Mouse (Mus musculus) leukemia stem cell, adult 10-12 weeks (primary cell): ENCODE results near the gene Mcrip2. TPM values are rescaled to one million over a fixed set of nuclear protein-coding genes. Genes with fewer than 3 reads are reported as not detected.

Experiments used
- polyA plus RNA-seq: library from polyadenylated mRNA; stranded (reverse); fragments of >175 nt; gene quantifications from 2 replicates; pipeline ENCODE4 v1.2.3, GENCODE M21; 2012; ENCODE audit warnings: low replicate concordance

Mcrip2 gene
- 164 and 319 TPM in 2 replicates for polyA plus RNA-seq

DNA sequence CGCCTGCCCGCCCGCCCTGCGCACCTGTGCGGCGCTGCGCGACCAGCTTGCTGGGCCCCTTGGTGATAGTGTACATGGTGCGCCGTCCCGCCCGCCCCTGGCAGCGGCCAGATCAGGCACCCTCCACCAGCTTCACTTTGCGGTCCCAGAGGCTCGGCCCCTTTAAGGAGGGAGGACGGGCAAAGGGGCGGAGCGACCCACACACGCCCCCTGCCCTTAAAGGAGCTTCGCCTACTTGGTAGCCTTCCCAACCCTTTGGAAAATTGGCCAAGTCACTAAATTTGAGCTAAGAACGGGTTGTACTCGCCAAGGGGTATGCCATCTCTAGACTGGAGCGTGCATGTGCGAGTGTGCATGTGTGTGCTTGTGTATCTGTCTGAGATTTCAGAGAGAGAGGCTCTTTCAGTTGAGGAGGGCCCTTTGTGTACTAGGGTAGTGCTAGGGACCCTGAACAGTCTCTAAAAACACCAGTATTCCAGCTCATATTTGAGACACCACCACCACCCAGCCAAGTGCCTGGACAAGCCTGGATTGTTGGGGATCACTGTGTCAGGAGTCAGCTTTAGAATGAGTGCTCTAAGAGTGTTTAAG lies at the start of gene Mcrip2:
Mcrip2 (minus strand) TSS at position 164 of the 591 bp plus-strand sequence.

DNA sequence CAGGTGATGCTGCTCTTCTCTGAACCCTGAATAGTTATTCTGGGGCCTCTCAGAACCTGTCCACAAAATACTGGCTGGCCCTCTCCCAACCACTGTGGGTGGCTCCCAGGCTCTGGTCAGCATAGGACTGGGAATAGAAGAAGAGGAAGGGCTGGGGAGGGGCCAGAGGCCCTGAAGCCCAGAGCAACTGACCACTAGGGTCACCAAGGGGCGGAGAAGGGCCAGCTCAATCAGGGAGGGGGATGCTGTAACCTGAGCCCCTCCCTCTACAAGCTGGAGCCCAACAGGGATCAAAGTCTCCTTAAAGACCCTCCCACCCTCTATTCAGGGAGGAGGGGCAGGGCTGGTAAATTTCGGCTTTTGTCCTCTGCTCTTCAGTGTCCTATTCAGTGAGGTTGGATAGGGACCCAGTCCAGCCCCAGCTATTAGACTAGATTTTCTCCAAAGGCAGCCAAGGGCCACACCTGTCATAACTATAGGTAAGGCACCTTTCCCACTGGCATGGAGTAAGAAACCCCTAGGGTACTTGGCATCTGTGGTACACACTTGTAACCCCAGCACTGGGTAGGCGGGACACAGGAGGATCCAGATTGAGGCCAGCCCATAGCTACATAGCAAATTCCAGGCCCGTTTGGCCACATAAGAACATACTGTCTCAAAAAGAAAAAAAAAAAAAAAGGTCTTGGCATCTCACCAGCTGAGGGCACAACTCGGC lies 11.8 kb upstream of the Mcrip2 start, which contains the start of gene Wfikkn1:
Wfikkn1 (minus strand) TSS at position 663 of the 715 bp plus-strand sequence.

DNA sequence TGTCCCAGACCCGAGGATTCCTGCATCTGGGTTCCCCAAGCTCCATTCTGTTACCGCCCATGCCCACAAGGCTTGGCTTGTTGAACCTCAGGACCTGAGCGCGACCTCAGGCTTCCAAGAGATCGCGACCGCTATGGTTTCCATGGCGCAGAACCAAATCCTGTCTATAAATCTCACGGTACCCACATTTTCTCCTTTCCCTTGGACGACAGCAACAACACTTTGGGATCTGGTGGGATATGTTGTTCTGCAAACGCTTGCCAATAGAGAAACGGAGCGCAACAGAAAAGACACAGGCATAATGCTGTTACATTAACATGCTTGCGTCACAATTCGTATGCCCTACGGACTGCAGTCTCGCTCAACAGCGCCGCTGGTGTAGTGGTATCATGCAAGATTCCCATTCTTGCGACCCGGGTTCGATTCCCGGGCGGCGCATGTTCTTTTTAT lies 6.2 kb upstream of the Mcrip2 start, which contains the start of gene Mettl26:
Mettl26 (plus strand) TSS at position 354 of the 450 bp plus-strand sequence.

DNA sequence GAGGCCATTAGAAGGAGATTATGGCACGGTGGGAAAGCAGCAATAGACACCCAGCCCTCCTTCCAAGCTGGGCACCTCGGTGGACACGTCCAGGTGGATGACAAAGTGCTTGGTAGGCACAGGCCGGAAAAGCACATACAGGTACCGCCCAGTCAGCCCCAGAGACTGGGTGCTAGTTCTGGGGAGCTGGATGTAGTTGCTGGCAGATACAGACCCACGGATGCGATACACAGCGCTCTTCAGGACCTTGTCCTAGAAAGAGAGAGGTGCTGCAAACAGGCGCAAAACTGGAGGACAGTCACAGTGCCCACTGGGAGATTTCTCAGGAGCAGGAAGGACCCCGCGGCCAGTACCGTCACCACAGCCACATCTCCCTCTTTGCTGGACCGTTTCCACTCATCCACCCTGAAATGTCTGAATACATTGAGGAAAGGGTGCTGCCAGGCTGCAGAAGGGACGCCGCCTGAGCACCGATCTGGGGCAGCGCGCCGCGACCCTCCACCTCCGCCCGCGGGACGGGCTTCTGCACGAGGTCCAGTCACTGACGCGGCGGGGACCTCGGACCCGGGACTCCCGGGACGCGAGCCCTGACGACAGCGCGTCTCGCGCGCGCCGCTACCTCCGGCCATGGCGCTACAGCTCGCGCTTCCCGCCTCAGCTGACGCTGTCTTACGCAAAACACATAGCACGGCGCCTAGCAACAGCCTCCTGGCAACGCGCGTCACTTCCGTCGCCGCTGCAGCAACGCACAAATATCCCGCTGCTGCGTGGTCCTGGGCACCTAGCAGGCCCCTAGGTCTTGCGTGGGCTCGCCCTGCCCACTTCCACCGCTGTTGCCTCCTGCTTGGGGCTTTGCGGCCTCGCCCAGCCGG lies 7.5 kb downstream of the Mcrip2 start, which contains the start of gene Wdr90:
Wdr90 (minus strand) TSS at position 670 of the 872 bp plus-strand sequence.

DNA sequence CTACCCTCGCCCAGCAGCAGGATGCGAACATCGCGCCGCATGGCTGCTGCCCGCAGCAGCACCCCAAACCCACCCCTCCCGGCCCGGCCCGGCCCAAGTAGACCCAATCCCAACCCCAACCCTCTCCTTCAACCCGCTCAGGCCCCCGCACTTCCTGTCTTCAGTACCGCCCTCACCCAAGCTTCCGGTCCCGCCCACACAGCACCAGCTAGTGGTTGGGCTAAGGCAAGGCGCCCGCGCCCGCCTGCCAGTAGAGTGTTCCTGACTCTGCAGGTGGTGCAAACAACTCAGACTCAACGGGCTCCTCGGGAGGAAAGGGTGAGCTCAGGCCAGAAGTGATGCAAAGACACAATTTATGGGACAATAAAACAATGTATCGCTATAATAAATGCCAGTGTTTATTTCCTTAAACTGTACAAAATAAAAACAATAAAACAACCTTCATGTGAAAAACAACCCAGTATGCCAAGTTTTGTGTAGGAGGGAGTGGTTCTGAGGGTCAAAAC lies 24.1 kb downstream of the Mcrip2 start, which contains the start of gene Rhot2:
Rhot2 (minus strand) TSS at position 456 of the 506 bp plus-strand sequence.

DNA sequence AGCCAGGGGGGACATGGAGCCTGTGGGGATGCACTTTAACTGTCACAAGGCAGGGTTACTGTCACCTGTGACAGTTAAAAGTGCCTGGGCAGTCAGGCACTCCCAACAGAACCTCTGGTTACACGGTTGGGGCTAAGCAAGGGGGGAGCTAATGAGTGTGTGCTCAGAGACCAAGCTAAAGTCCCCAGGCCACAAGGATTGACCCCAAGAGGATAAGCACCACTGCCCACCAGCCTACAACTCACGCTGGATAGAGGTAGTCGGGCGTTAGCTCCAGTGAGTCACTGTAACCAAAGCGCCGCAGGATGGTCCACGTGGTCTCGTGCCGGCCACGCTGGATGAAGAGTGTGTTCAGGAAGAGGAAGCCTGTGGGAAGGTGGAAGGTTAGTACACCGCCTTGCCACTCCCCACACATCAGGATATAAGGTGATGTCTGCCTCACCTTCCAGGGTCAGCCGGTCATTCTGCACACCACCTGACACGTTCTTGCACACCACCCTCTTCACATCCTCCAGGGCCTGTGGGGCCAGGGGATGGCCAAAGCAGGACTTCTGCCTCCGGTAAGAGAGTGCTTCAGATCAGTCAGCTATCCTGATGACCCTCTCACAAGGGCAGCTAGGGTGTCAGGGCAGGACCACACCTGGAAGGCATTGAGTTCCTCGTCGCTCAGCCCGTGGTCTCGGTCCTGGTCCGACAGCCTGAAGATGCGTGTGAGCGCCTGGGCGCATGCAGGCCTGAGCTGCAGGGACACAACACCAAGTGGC lies 27.3 kb downstream of the Mcrip2 start, which contains the start of gene Gm20683:
Gm20683 (minus strand) TSS at position 647 of the 764 bp plus-strand sequence.

DNA sequence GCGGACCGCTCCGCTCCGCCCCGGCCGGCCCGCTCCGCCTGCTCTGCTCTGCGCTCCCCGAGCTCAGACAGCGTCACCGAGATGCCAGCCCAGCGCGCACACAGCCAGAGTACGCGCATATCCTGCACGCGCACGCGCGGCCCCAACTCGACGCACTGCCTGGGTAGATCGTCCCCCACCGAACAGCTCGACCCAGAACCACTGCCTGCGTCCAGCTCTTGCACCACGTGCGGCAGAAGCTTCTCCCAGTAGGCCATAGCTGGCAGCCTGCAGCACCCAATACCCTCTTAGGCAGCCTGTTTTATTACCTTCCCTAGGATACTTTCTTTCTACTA lies 31.5 kb downstream of the Mcrip2 start, which contains the start of gene Rhbdl1:
Rhbdl1 (minus strand) TSS at position 220 of the 335 bp plus-strand sequence.

DNA sequence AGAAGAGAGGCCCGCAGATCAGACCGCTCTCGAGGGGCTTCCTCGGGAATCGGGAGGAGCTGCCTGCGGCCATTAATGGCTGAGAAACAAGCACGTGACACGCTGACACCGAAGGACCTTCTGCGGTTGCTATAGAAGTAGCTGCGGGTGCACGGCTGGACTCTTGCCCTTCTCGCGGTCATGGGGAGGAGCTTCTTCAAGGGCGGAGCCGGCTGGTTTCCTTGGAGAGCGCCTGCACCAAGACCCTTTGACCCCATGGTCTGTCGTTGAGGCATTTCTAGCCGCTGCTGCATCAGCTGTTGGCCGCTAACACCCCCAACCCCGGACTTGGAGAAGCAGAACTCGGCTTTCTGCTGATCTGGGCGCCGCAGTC lies 35.3 kb downstream of the Mcrip2 start, which contains the start of gene Stub1:
Stub1 (minus strand) TSS at position 114 of the 373 bp plus-strand sequence.

DNA sequence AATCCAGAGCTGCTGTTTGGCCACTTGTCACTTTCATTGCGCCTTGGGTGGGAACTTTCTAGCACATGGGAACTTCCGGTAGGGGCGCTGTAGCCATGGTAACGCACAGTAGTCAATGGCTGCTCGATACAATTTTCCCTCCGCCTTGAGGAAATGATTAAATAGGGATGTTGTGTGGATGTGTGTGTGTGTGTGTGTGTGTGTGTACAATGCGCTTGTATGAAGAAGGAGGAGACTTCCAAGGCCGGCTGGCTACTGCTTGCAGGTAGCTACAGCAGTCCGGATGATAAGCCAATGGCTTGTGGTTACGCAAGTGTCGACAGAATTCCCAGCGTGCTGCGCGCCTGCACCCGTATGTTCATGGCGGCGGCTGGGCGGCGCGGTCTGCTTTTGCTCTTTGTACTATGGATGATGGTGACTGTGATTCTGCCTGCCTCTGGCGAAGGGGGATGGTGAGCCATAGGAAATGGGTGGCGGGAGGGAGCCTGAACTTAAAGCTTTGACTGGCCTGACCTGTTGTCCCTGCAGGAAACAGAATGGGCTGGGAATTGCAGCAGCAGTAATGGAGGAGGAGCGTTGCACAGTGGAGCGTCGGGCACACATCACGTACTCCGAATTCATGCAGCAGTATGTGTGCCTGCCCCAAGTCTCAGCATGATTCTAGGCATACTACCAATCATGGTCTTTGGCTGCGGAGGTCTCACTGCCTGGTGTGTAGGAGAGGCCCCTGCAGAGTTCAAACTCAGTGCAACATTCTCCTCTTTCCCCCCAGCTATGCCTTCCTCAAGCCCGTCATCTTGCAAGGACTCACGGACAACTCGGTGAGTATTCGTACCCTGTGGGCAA lies 39.6 kb downstream of the Mcrip2 start, which contains the start of gene Jmjd8:
Jmjd8 (plus strand) TSS at position 156 of the 846 bp plus-strand sequence.

DNA sequence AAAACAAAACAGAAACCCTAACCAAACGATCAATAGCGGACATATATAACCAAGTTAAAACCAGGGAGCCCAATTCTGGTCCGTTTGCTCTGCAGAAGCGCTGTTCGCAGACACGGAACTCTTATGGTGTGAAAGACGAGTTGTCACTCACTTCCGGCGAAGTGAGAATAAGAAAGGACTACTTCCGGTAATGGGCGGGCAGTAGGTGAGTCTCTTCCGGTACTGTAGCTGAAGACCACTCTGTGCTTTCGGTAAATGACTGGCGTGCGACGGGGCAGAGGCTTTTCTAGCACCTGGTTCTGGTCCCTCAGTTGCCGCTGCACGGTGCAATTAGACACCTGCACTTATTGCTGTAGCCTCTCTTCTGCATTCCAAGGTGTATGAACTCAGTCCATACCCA lies 45.1 kb downstream of the Mcrip2 start, which contains the start of gene Wdr24:
Wdr24 (plus strand) TSS at position 176 of the 400 bp plus-strand sequence.

Other genes with a start within 250 kb of the Mcrip2 start
- gene Gng13, start 151.6 kb downstream of the Mcrip2 start, polyA plus RNA-seq, result not detected in 2 replicates
- 57.7 and 72.3 TPM in 2 replicates for gene Chtf18, start 141.3 kb downstream of the Mcrip2 start, polyA plus RNA-seq
- 64.2 and 71.2 TPM in 2 replicates for gene Rpusd1, start 141.1 kb downstream of the Mcrip2 start, polyA plus RNA-seq
- not detected in 2 replicates for gene Mslnl, start 132.7 kb downstream of the Mcrip2 start, polyA plus RNA-seq
- 0.22 and 0.53 TPM in 2 replicates for gene Msln, start 114.4 kb downstream of the Mcrip2 start, polyA plus RNA-seq
- gene Narfl, start 95.0 kb downstream of the Mcrip2 start, polyA plus RNA-seq, result 11.2 and 16.9 TPM in 2 replicates
- 11.2 and 11.4 TPM in 2 replicates for gene Haghl, start 83.1 kb downstream of the Mcrip2 start, polyA plus RNA-seq
- not detected in 2 replicates for gene Ccdc78, start 82.2 kb downstream of the Mcrip2 start, polyA plus RNA-seq
- gene Fam173a, start 75.9 kb downstream of the Mcrip2 start, polyA plus RNA-seq, result 9.0 and 19.8 TPM in 2 replicates
- not detected in 2 replicates for gene AC134908.4, start 73.1 kb downstream of the Mcrip2 start, polyA plus RNA-seq
- gene Metrn, start 71.6 kb downstream of the Mcrip2 start, polyA plus RNA-seq, result 158 and 177 TPM in 2 replicates
- 0.28 and 0.61 TPM in 2 replicates for gene Fbxl16, start 59.7 kb downstream of the Mcrip2 start, polyA plus RNA-seq
- gene Wdr24, start 45.1 kb downstream of the Mcrip2 start, polyA plus RNA-seq, result 2.6 and 13.2 TPM in 2 replicates
- gene Jmjd8, start 39.9 kb downstream of the Mcrip2 start, polyA plus RNA-seq, result 2.6 and 6.8 TPM in 2 replicates
- gene Stub1, start 35.4 kb downstream of the Mcrip2 start, polyA plus RNA-seq, result 52.2 and 64.9 TPM in 2 replicates
- gene Rhbdl1, start 31.5 kb downstream of the Mcrip2 start, polyA plus RNA-seq, result 2.4 and 3.7 TPM in 2 replicates
- gene Gm20683, start 27.0 kb downstream of the Mcrip2 start, polyA plus RNA-seq, result 12.7 and 16.5 TPM in 2 replicates
- 134 and 279 TPM in 2 replicates for gene Rhot2, start 23.9 kb downstream of the Mcrip2 start, polyA plus RNA-seq
- gene Wdr90, start 7.3 kb downstream of the Mcrip2 start, polyA plus RNA-seq, result 22.8 and 33.0 TPM in 2 replicates
- 60.7 and 67.0 TPM in 2 replicates for gene Mettl26, start 6.3 kb upstream of the Mcrip2 start, polyA plus RNA-seq
- 1.4 and 1.7 TPM in 2 replicates for gene Wfikkn1, start 12.1 kb upstream of the Mcrip2 start, polyA plus RNA-seq
- 12.5 and 13.4 TPM in 2 replicates for gene Rab40c, start 51.0 kb upstream of the Mcrip2 start, polyA plus RNA-seq
- 354 and 1,450 TPM in 2 replicates for gene Pigq, start 76.2 kb upstream of the Mcrip2 start, polyA plus RNA-seq
- gene Nhlrc4, start 76.2 kb upstream of the Mcrip2 start, polyA plus RNA-seq, result 0.28 and 3.2 TPM in 2 replicates
- gene A930017K11Rik, start 83.8 kb upstream of the Mcrip2 start, polyA plus RNA-seq, result 0.09 TPM in 1 of 2 replicates, not detected in the other
- 78.7 and 121 TPM in 2 replicates for gene Capn15, start 117.0 kb upstream of the Mcrip2 start, polyA plus RNA-seq
- 4.8 and 7.2 TPM in 2 replicates for gene Rab11fip3, start 200.8 kb upstream of the Mcrip2 start, polyA plus RNA-seq
- gene Decr2, start 221.6 kb upstream of the Mcrip2 start, polyA plus RNA-seq, result 0.11 and 0.89 TPM in 2 replicates
- gene Nme4, start 226.8 kb upstream of the Mcrip2 start, polyA plus RNA-seq, result 55.7 and 62.6 TPM in 2 replicates
- 5.9 and 15.9 TPM in 2 replicates for gene Tmem8, start 244.5 kb upstream of the Mcrip2 start, polyA plus RNA-seq